Comparison of ENCODE assay signal across 8 mouse cellular contexts in the genomic region with DNA sequence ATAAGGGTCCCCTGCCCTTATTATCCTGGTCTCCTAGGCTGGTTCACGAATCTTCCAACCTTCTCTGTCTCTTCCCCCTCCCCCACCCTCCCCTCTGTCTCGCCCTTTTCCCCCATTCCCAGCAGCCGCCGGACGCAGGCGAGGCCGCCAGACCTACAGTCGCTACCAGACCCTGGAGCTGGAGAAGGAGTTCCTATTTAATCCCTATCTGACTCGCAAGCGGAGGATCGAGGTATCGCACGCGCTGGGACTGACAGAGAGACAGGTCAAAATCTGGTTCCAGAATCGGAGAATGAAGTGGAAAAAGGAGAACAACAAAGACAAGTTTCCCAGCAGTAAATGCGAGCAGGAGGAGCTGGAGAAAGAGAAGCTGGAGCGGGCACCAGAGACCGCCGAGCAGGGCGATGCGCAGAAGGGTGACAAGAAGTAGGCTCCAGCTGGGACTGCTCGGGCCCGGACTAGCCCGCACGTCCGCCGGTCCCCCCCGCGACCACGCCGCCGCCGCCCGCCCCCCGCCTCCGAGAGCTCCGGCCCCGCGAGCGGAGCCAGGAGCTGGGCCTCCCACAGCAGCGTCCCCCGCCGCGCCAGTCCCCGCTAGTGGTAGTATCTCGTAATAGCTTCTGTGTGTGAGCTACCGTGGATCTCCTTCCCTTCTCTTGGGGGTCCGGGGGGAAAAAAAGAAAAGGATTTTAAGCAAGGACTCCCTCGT. TPM values are rescaled to one million over a fixed set of nuclear protein-coding genes. Genes with fewer than 3 reads are reported as not detected.
A peak's percentile ranks its signal among the peaks of the same experiment; 100 is the strongest.
DNase-seq lines count a peak whose midpoint lies in the region; ATAC-seq and TF ChIP-seq lines count a peak whose summit lies in the region.

No protein-coding gene starts in this region.

- 0 out of 2 replicates have a peak, but pooled peaks have one; percentile 39 for ATAC-seq in embryonic facial prominence, embryonic 15.5 days (ENCODE audit: insufficient number of reproducible peaks, low FRiP score, low TSS enrichment, low read depth)
- ATAC-seq in intestine, embryonic 15.5 days: peak; percentile 37

- peak overlapping the region; percentile 44 for H3K4me2 ChIP-seq in embryonic facial prominence, embryonic 15.5 days (replicated peaks)
- H3K4me2 ChIP-seq in intestine, embryonic 15.5 days (replicated peaks): peak overlapping the region; percentile 81

- TF ChIP-seq CTCF in thymus, adult 2 months (IDR thresholded peaks at IDR 0.05; ENCODE audit: borderline replicate concordance, control insufficient read depth, extremely low read depth, insufficient read depth, low read length, poor library complexity): peak; percentile 31; the same call in 1 of the 2 replicates

- H3K9ac ChIP-seq in embryonic facial prominence, embryonic 15.5 days: no peak overlapping the region
- peak overlapping the region; percentile 64 for H3K9ac ChIP-seq in intestine, embryonic 15.5 days

- peaks cover 74% of the 10 kb centered on the region for H3K27me3 ChIP-seq in thymus, adult 2 months (ENCODE audit: control insufficient read depth, insufficient read depth, low read length)
- peaks cover 99% of the 10 kb centered on the region for H3K27me3 ChIP-seq in embryonic facial prominence, embryonic 15.5 days
- H3K27me3 ChIP-seq in intestine, embryonic 15.5 days (replicated peaks): peaks cover 53% of the 10 kb centered on the region

- no peak for TF ChIP-seq POLR2A in thymus, adult 2 months (IDR thresholded peaks at IDR 0.05; ENCODE audit: control insufficient read depth, extremely low read depth, insufficient read depth, low read length, poor library complexity)

- no peak overlapping the region for H3K4me3 ChIP-seq in thymus, adult 2 months (ENCODE audit: control insufficient read depth, insufficient read depth, low read length)
- peak overlapping the region; percentile 27 for H3K4me3 ChIP-seq in embryonic facial prominence, embryonic 15.5 days (replicated peaks)
- peak overlapping the region; percentile 54 for H3K4me3 ChIP-seq in intestine, embryonic 15.5 days (replicated peaks)

- H3K9me3 ChIP-seq in embryonic facial prominence, embryonic 15.5 days (replicated peaks): no peaks in the 10 kb centered on the region
- no peaks in the 10 kb centered on the region for H3K9me3 ChIP-seq in intestine, embryonic 15.5 days

- H3K4me1 ChIP-seq in thymus, adult 2 months (replicated peaks; ENCODE audit: control insufficient read depth, insufficient read depth, low read length): peaks cover 5% of the 10 kb centered on the region
- H3K4me1 ChIP-seq in embryonic facial prominence, embryonic 15.5 days: peaks cover 20% of the 10 kb centered on the region
- H3K4me1 ChIP-seq in intestine, embryonic 15.5 days (replicated peaks): peaks cover 18% of the 10 kb centered on the region

- no peak overlapping the region for H3K27ac ChIP-seq in thymus, adult 2 months (ENCODE audit: control insufficient read depth, insufficient read depth, low read length)
- no peak overlapping the region for H3K27ac ChIP-seq in embryonic facial prominence, embryonic 15.5 days (replicated peaks)
- peak overlapping the region; percentile 91 for H3K27ac ChIP-seq in intestine, embryonic 15.5 days

- no peak for DNase-seq in thymus, adult 2 months
- DNase-seq in thymus, postnatal 36 days: no peak
- DNase-seq in lung, postnatal 4 days: peak; percentile 64 to 82
- DNase-seq in yolk sac, embryonic 10.5 days (ENCODE audit: low spot score): peak; percentile 56
- no peak for DNase-seq in spleen, postnatal 4 days (ENCODE audit: low spot score in 2 of 2)
- no peak for DNase-seq in layer of hippocampus, postnatal 25 days (ENCODE audit: extremely low spot score in 1 of 2, low spot score in 1 of 2)

- WGBS in thymus, adult 2 months: 2% methylated on average over 48 of the region's 49 CpGs
- WGBS in embryonic facial prominence, embryonic 15.5 days: under 1% methylated on average over 47 of the region's 49 CpGs
- 2% methylated on average over 49 of the region's 49 CpGs for WGBS in intestine, embryonic 15.5 days

- no peaks in the 10 kb centered on the region for H3K36me3 ChIP-seq in thymus, adult 2 months (ENCODE audit: control insufficient read depth, insufficient read depth, low read length)
- H3K36me3 ChIP-seq in embryonic facial prominence, embryonic 15.5 days: no peaks in the 10 kb centered on the region
- no peaks in the 10 kb centered on the region for H3K36me3 ChIP-seq in intestine, embryonic 15.5 days

RNA-seq across cellular contexts. Expression of a gene that starts 2.2 kb away (rescaled TPM):
- 0.09 TPM in 1 of 2 replicates, not detected in the other for polyA plus RNA-seq in thymus, adult 2 months (2012; rRNA removed)
- polyA plus RNA-seq in embryonic facial prominence, embryonic 15.5 days (2015; fragmentation: Nextera tagmentation; extraction: Ambion mirVana): not detected in 2 replicates
- 10.7 and 12.4 TPM in 2 replicates for polyA plus RNA-seq in intestine, embryonic 15.5 days (2015; fragmentation: Nextera tagmentation; extraction: Ambion mirVana)
- total RNA-seq in layer of hippocampus, postnatal 25 days (2021): not detected

RNA-seq across cellular contexts. Expression of a gene that starts 2.5 kb away (rescaled TPM):
- polyA plus RNA-seq in thymus, adult 2 months (2012; rRNA removed): 0.09 and 0.20 TPM in 2 replicates
- not detected in 2 replicates for polyA plus RNA-seq in embryonic facial prominence, embryonic 15.5 days (2015; fragmentation: Nextera tagmentation; extraction: Ambion mirVana)
- 1.1 and 1.5 TPM in 2 replicates for polyA plus RNA-seq in intestine, embryonic 15.5 days (2015; fragmentation: Nextera tagmentation; extraction: Ambion mirVana)
- total RNA-seq in layer of hippocampus, postnatal 25 days (2021): not detected

RNA-seq across cellular contexts. Expression of a gene that starts 8.1 kb away (rescaled TPM):
- 0.18 and 0.50 TPM in 2 replicates for polyA plus RNA-seq in thymus, adult 2 months (2012; rRNA removed)
- not detected in 2 replicates for polyA plus RNA-seq in embryonic facial prominence, embryonic 15.5 days (2015; fragmentation: Nextera tagmentation; extraction: Ambion mirVana)
- polyA plus RNA-seq in intestine, embryonic 15.5 days (2015; fragmentation: Nextera tagmentation; extraction: Ambion mirVana): 14.4 and 16.1 TPM in 2 replicates
- total RNA-seq in layer of hippocampus, postnatal 25 days (2021): not detected

RNA-seq across cellular contexts. Expression of a gene that starts 12.9 kb away (rescaled TPM):
- polyA plus RNA-seq in thymus, adult 2 months (2012; rRNA removed): 0.09 and 0.22 TPM in 2 replicates
- 0.07 TPM in 1 of 2 replicates, not detected in the other for polyA plus RNA-seq in embryonic facial prominence, embryonic 15.5 days (2015; fragmentation: Nextera tagmentation; extraction: Ambion mirVana)
- polyA plus RNA-seq in intestine, embryonic 15.5 days (2015; fragmentation: Nextera tagmentation; extraction: Ambion mirVana): 1.2 and 1.3 TPM in 2 replicates
- not detected for total RNA-seq in layer of hippocampus, postnatal 25 days (2021)

RNA-seq across cellular contexts. Expression of a gene that starts 18.9 kb away (rescaled TPM):
- polyA plus RNA-seq in thymus, adult 2 months (2012; rRNA removed): 0.18 and 0.22 TPM in 2 replicates
- not detected in 2 replicates for polyA plus RNA-seq in embryonic facial prominence, embryonic 15.5 days (2015; fragmentation: Nextera tagmentation; extraction: Ambion mirVana)
- 27.2 and 31.3 TPM in 2 replicates for polyA plus RNA-seq in intestine, embryonic 15.5 days (2015; fragmentation: Nextera tagmentation; extraction: Ambion mirVana)
- not detected for total RNA-seq in layer of hippocampus, postnatal 25 days (2021)

Comparison
In these comparisons a context has a peak if more than half of its experiments do, and no peak if none do; other contexts are left out.
1. DNase-seq: peak in lung, postnatal 4 days (2 of 2) and yolk sac, embryonic 10.5 days (single experiment); none in thymus, adult 2 months (single experiment), thymus, postnatal 36 days (0 of 2), spleen, postnatal 4 days (0 of 2) and layer of hippocampus, postnatal 25 days (0 of 2).
2. RNA of a gene that starts 2.2 kb away (polyA plus RNA-seq): 10.7 to 12.4 TPM in intestine, embryonic 15.5 days; 0.09 TPM in thymus, adult 2 months and not detected in embryonic facial prominence, embryonic 15.5 days; every median in the first group is over 10 times any median in the second.
3. RNA of a gene that starts 8.1 kb away (polyA plus RNA-seq): 14.4 to 16.1 TPM in intestine, embryonic 15.5 days; 0.18 to 0.50 TPM in thymus, adult 2 months and not detected in embryonic facial prominence, embryonic 15.5 days; every median in the first group is over 10 times any median in the second.